Mouse (Mus musculus) liver, embryonic 11.5 days (tissue): Measurements from ENCODE around the gene Etfdh. TPM values are rescaled to one million over a fixed set of nuclear protein-coding genes. Genes with fewer than 3 reads are reported as not detected.
A peak's percentile ranks its signal among the peaks of the same experiment; 100 is the strongest.

ENCODE experiments used
- ATAC-seq: fragments of 200-750 bp; cut with Nextera tagmentation; replicated peaks from 2 replicates; pipeline ENCODE4 v1.8.0; 2017; ENCODE audit warnings: moderate number of reproducible peaks, mild to moderate bottlenecking, moderate TSS enrichment, moderate library complexity; ENCODE audit not compliant: low FRiP score
- DNase-seq: peaks from one replicate; pipeline ENCODE4 v3.0.0-alpha.2; 2017; ENCODE audit warnings: low spot score
- H3K27ac ChIP-seq: fragments of 300-500 bp; sonication (generic); 2 replicates; pipeline ENCODE4 v1.5.1; 2014; ENCODE audit warnings: mild to moderate bottlenecking, low read depth, low read length, control low read depth
- H3K27me3 ChIP-seq: fragments of 300-500 bp; sonication (generic); replicated peaks from 2 replicates; pipeline ENCODE4 v1.6.1; 2014; ENCODE audit warnings: low read length, mixed read lengths; ENCODE audit not compliant: control insufficient read depth, insufficient read depth
- H3K36me3 ChIP-seq: fragments of 300-500 bp; sonication (generic); 2 replicates; pipeline ENCODE4 v1.6.1; 2014; ENCODE audit warnings: mild to moderate bottlenecking, low read length, moderate library complexity, mixed read lengths; ENCODE audit not compliant: control insufficient read depth, insufficient read depth
- H3K4me1 ChIP-seq: fragments of 300-500 bp; sonication (generic); replicated peaks from 2 replicates; pipeline ENCODE4 v1.6.1; 2014; ENCODE audit warnings: low read length, mixed read lengths; ENCODE audit not compliant: control insufficient read depth, insufficient read depth
- H3K4me2 ChIP-seq: fragments of 300-500 bp; sonication (generic); 2 replicates; pipeline ENCODE4 v1.6.1; 2014; ENCODE audit warnings: mild to moderate bottlenecking, control low read depth, moderate library complexity
- H3K4me3 ChIP-seq: fragments of 300-500 bp; sonication (generic); 2 replicates; pipeline ENCODE4 v1.5.1; 2014; ENCODE audit warnings: low read depth, low read length, control low read depth
- H3K9ac ChIP-seq: fragments of 300-500 bp; sonication (generic); 2 replicates; pipeline ENCODE4 v1.6.1; 2014; ENCODE audit warnings: low read depth, low read length, control low read depth
- H3K9me3 ChIP-seq: fragments of 300-500 bp; sonication (generic); 2 replicates; pipeline ENCODE4 v1.6.1; 2016; ENCODE audit warnings: low read length, inconsistent platforms, mixed read lengths; ENCODE audit not compliant: control insufficient read depth
- WGBS: fragments of 180-500 bp; shearing (Covaris S2); extraction: QIAGEN DNeasy Blood & Tissue Kit; methylation state at CpG from one replicate; pipeline ENCODE4 v1.1.7; 2014; 5-methylcytosine and 5-hydroxymethylcytosine counted together
- polyA plus RNA-seq: library from polyadenylated mRNA; unstranded; fragments of >200 nt; fragmentation: Nextera tagmentation; extraction: Ambion mirVana; gene quantifications from 2 replicates; pipeline ENCODE4 v1.2.1, GENCODE M21; 2014

Etfdh gene
- polyA plus RNA-seq, 1 experiment from 2014 or later = 48.8 TPM

- Histone ChIP-seq H3K27ac (no peak overlapping the region), H3K4me3 (no peak overlapping the region), H3K9ac (no peak overlapping the region), H3K36me3 (no peaks in the 10 kb centered on the region), H3K4me2 (no peak overlapping the region), H3K27me3 (no peaks in the 10 kb centered on the region), H3K4me1 (peaks cover 20% of the 10 kb centered on the region), H3K9me3 (no peaks in the 10 kb centered on the region)
- no peak for DNase-seq
- 77% methylated on average over 2 of the region's 2 CpGs for WGBS
- no peak for ATAC-seq
Measured at GRCm38 (mm10) chr3:79563511-79563910, 65.8 kb downstream of the Etfdh start.

- Histone ChIP-seq H3K9me3 (no peaks in the 10 kb centered on the region), H3K4me3 (no peak overlapping the region), H3K9ac (no peak overlapping the region), H3K4me1 (peaks cover 16% of the 10 kb centered on the region), H3K4me2 (no peak overlapping the region), H3K36me3 (no peaks in the 10 kb centered on the region), H3K27me3 (no peaks in the 10 kb centered on the region), H3K27ac (no peak overlapping the region)
- WGBS = 86% methylated on average over 10 of the region's 10 CpGs
- no peak for DNase-seq
- ATAC-seq = no peak
Measured at GRCm38 (mm10) chr3:79561784-79562715, 67.2 kb downstream of the Etfdh start.

- WGBS = 84% methylated on average over 6 of the region's 6 CpGs
- H3K4me2 ChIP-seq = no peak overlapping the region
- H3K4me3 ChIP-seq = no peak overlapping the region
- ATAC-seq (no peak), DNase-seq (no peak)
- H3K9ac ChIP-seq = no peak overlapping the region
- H3K9me3 ChIP-seq = no peaks in the 10 kb centered on the region
- no peaks in the 10 kb centered on the region for H3K36me3 ChIP-seq
- no peak overlapping the region for H3K27ac ChIP-seq
- peaks cover 12% of the 10 kb centered on the region for H3K4me1 ChIP-seq
- H3K27me3 ChIP-seq = no peaks in the 10 kb centered on the region
Measured at GRCm38 (mm10) chr3:79560555-79560954, 68.7 kb downstream of the Etfdh start.

- Histone ChIP-seq H3K4me1 (peaks cover 4% of the 10 kb centered on the region; the same call in 1 of the 2 replicates), H3K9me3 (no peaks in the 10 kb centered on the region), H3K27ac (no peak overlapping the region), H3K27me3 (no peaks in the 10 kb centered on the region), H3K4me2 (no peak overlapping the region), H3K4me3 (no peak overlapping the region), H3K9ac (no peak overlapping the region), H3K36me3 (no peaks in the 10 kb centered on the region)
- 80% methylated on average over 5 of the region's 5 CpGs for WGBS
- no peak for ATAC-seq
- DNase-seq = no peak
Measured at GRCm38 (mm10) chr3:79559773-79560045, 69.6 kb downstream of the Etfdh start.

- Histone ChIP-seq H3K27me3 (no peaks in the 10 kb centered on the region), H3K4me3 (no peak overlapping the region), H3K27ac (0 out of 2 replicates have a peak overlapping the region, but pooled peaks have one; percentile 5), H3K9ac (no peak overlapping the region), H3K9me3 (no peaks in the 10 kb centered on the region), H3K4me1 (no peaks in the 10 kb centered on the region), H3K4me2 (no peak overlapping the region), H3K36me3 (no peaks in the 10 kb centered on the region)
- DNase-seq (no peak), ATAC-seq (no peak)
- WGBS = 79% methylated on average over 9 of the region's 9 CpGs
Measured at GRCm38 (mm10) chr3:79559021-79559772, 70.1 kb downstream of the Etfdh start.

- no peaks in the 10 kb centered on the region for H3K27me3 ChIP-seq
- ATAC-seq (no peak), DNase-seq (no peak)
- no peak overlapping the region for H3K4me2 ChIP-seq
- H3K9ac ChIP-seq = no peak overlapping the region
- H3K4me3 ChIP-seq = no peak overlapping the region
- 81% methylated on average over 6 of the region's 6 CpGs for WGBS
- H3K36me3 ChIP-seq = no peaks in the 10 kb centered on the region
- H3K9me3 ChIP-seq = no peaks in the 10 kb centered on the region
- no peaks in the 10 kb centered on the region for H3K4me1 ChIP-seq
- H3K27ac ChIP-seq = no peak overlapping the region
Measured at GRCm38 (mm10) chr3:79555061-79555460, 74.2 kb downstream of the Etfdh start.

Other genes with a start within 250 kb of the Etfdh start
- gene Fnip2, start 61.7 kb downstream of the Etfdh start, polyA plus RNA-seq = 7.5 and 9.7 TPM in 2 replicates
- gene Ppid, start 38.2 kb downstream of the Etfdh start, polyA plus RNA-seq = 325 and 349 TPM in 2 replicates
- gene 4930579G24Rik, start 421 bp downstream of the Etfdh start, polyA plus RNA-seq = 29.0 and 30.3 TPM in 2 replicates
- gene Rxfp1, start 108.4 kb upstream of the Etfdh start, polyA plus RNA-seq = 0.14 and 0.29 TPM in 2 replicates
- 3.3 and 4.9 TPM in 2 replicates for gene Tmem144, start 223.3 kb upstream of the Etfdh start, polyA plus RNA-seq